Mouse (Mus musculus) forebrain, embryonic 15.5 days (tissue): ENCODE data around the gene Vmn2r40. TPM values are rescaled to one million over a fixed set of nuclear protein-coding genes. Genes with fewer than 3 reads are reported as not detected.
"Not testable (repeated sequence)": the region's sequence is repeated elsewhere in the genome, so short reads cannot be mapped to it uniquely, and the experiment has no call there.

Experiments used
- ATAC-seq: fragments of 200-750 bp; cut with Nextera tagmentation; replicated peaks from 2 replicates; pipeline ENCODE4 v1.8.0; 2017; ENCODE audit warnings: mild to moderate bottlenecking, moderate TSS enrichment, moderate library complexity
- H3K27ac ChIP-seq: fragments of 300-500 bp; sonication (generic); replicated peaks from 2 replicates; pipeline ENCODE4 v1.5.1; 2015; ENCODE audit warnings: mild to moderate bottlenecking, inconsistent platforms
- H3K27me3 ChIP-seq: fragments of 300-500 bp; sonication (generic); 2 replicates; pipeline ENCODE4 v1.6.1; 2015; ENCODE audit warnings: inconsistent platforms
- H3K36me3 ChIP-seq: fragments of 300-500 bp; sonication (generic); 2 replicates; pipeline ENCODE4 v1.6.1; 2015; ENCODE audit warnings: mild to moderate bottlenecking, inconsistent platforms
- H3K4me1 ChIP-seq: fragments of 300-500 bp; sonication (generic); 2 replicates; pipeline ENCODE4 v1.6.1; 2015; ENCODE audit warnings: inconsistent platforms
- H3K4me2 ChIP-seq: fragments of 300-500 bp; sonication (generic); replicated peaks from 2 replicates; pipeline ENCODE4 v1.6.1; 2015; ENCODE audit warnings: mild to moderate bottlenecking, inconsistent platforms
- H3K4me3 ChIP-seq: fragments of 300-500 bp; sonication (generic); 2 replicates; pipeline ENCODE4 v1.5.1; 2015; ENCODE audit warnings: mild to moderate bottlenecking, inconsistent platforms
- H3K9ac ChIP-seq: fragments of 300-500 bp; sonication (generic); replicated peaks from 2 replicates; pipeline ENCODE4 v1.6.1; 2015; ENCODE audit warnings: mild to moderate bottlenecking, inconsistent platforms
- H3K9me3 ChIP-seq: fragments of 300-500 bp; sonication (generic); 2 replicates; pipeline ENCODE4 v1.6.1; 2016; ENCODE audit warnings: inconsistent platforms
- WGBS: fragments of 180-500 bp; shearing (Covaris S2); methylation state at CpG from one replicate; pipeline ENCODE4 v1.1.7; 2015; ENCODE audit warnings: mixed read lengths; 5-methylcytosine and 5-hydroxymethylcytosine counted together
- polyA plus RNA-seq: library from polyadenylated mRNA; unstranded; fragments of >200 nt; fragmentation: Nextera tagmentation; extraction: Ambion mirVana; gene quantifications from 2 replicates; pipeline ENCODE4 v1.2.1, GENCODE M21; 2015

The Vmn2r40 gene
- polyA plus RNA-seq, result not detected in 2 replicates

- H3K36me3 ChIP-seq, ATAC-seq, H3K9me3 ChIP-seq, H3K9ac ChIP-seq, H3K27me3 ChIP-seq, H3K4me3 ChIP-seq, H3K4me2 ChIP-seq, H3K4me1 ChIP-seq, H3K27ac ChIP-seq: not testable (repeated sequence)
- no CpG with 5 or more reads among the region's 1 CpGs for WGBS
Observed at GRCm38 (mm10) chr7:8931335-8931734, at the start of gene Vmn2r40. TSS of gene Vmn2r40 (minus strand) at chr7:8931435.

Other genes with a start within 250 kb of the Vmn2r40 start
- not detected in 2 replicates for gene Vmn2r39, start 99.4 kb upstream of the Vmn2r40 start, polyA plus RNA-seq
- not detected in 2 replicates for gene Vmn2r38, start 166.4 kb upstream of the Vmn2r40 start, polyA plus RNA-seq